Comparison of ENCODE assay signal across 1 mouse cellular context in genomic region chr7:13035211-13035855, GRCm38 (mm10).
TF ChIP-seq lines count a peak whose summit lies in the region.

No protein-coding gene starts in this region.

TF ChIP-seq in MEL, 35 proteins besides CTCF, POLR2A, EP300 and RAD21 (continued from another document):
- TF ChIP-seq ZNF384 (IDR thresholded peaks at IDR 0.05; ENCODE audit: low read depth, low read length) (no peak), SMC3 (IDR thresholded peaks at IDR 0.05; ENCODE audit: low read depth, low read length) (no peak), MEF2A (IDR thresholded peaks at IDR 0.05; ENCODE audit: extremely low read depth, insufficient replicate concordance, low read depth, low read length, poor library complexity, severe bottlenecking) (no peak), SIN3A (IDR thresholded peaks at IDR 0.05; ENCODE audit: low read length) (no peak), E2F4 (IDR thresholded peaks at IDR 0.05; ENCODE audit: borderline replicate concordance, low read depth, low read length) (no peak), MXI1 (IDR thresholded peaks at IDR 0.05; ENCODE audit: low read depth, low read length) (no peak), JUND (IDR thresholded peaks at IDR 0.05; ENCODE audit: low read depth, low read length) (no peak)
